Comparison of ENCODE assay signal across 14 mouse cellular contexts in genomic region chr2:33164646-33165045, GRCm38 (mm10). TPM values are rescaled to one million over a fixed set of nuclear protein-coding genes. Genes with fewer than 3 reads are reported as not detected.
DNase-seq lines count a peak whose midpoint lies in the region; ATAC-seq lines count a peak whose summit lies in the region.
"Had no signal": no experiment of that assay in that cellular context is flagged by ENCODE, and none has a peak within 500 bp of the region (broad histone marks: within the 10 kb centered on the region; RNA-seq: fewer than 3 reads in every experiment).

No protein-coding gene starts in this region.

- H3K27ac ChIP-seq in hindbrain, embryonic 13.5 days = 0 out of 2 replicates have a peak overlapping the region, but pooled peaks have one; percentile 2
- no peak overlapping the region for H3K27ac ChIP-seq in hindbrain, embryonic 16.5 days (ENCODE audit: low read depth, low read length)
- 0 out of 2 replicates have a peak overlapping the region, but pooled peaks have one; percentile 28 for H3K27ac ChIP-seq in neural tube, embryonic 15.5 days (replicated peaks)
- H3K27ac ChIP-seq: liver, embryonic 15.5 days; midbrain, embryonic 13.5 days had no signal

- H3K9me3 ChIP-seq in hindbrain, embryonic 13.5 days = no peaks in the 10 kb centered on the region
- no peaks in the 10 kb centered on the region for H3K9me3 ChIP-seq in hindbrain, embryonic 16.5 days (ENCODE audit: control insufficient read depth, low read length)
- H3K9me3 ChIP-seq in neural tube, embryonic 15.5 days (replicated peaks) = no peaks in the 10 kb centered on the region
- H3K9me3 ChIP-seq: liver, embryonic 15.5 days; midbrain, embryonic 13.5 days had no signal

- peaks cover 16% of the 10 kb centered on the region for H3K4me1 ChIP-seq in hindbrain, embryonic 13.5 days (replicated peaks)
- H3K4me1 ChIP-seq in hindbrain, embryonic 16.5 days (ENCODE audit: control insufficient read depth, insufficient read depth, low read depth, low read length) = peaks cover 5% of the 10 kb centered on the region; the same call in 1 of the 2 replicates
- H3K4me1 ChIP-seq in neural tube, embryonic 15.5 days = peaks cover 15% of the 10 kb centered on the region; the same call in 1 of the 2 replicates
- H3K4me1 ChIP-seq: liver, embryonic 15.5 days; midbrain, embryonic 13.5 days had no signal

- H3K9ac ChIP-seq in hindbrain, embryonic 13.5 days = no peak overlapping the region
- no peak overlapping the region for H3K9ac ChIP-seq in hindbrain, embryonic 16.5 days (ENCODE audit: low read depth, low read length)
- no peak overlapping the region for H3K9ac ChIP-seq in neural tube, embryonic 15.5 days (replicated peaks)
- H3K9ac ChIP-seq: liver, embryonic 15.5 days; midbrain, embryonic 13.5 days had no signal

- no peak overlapping the region for H3K4me2 ChIP-seq in hindbrain, embryonic 13.5 days
- no peak overlapping the region for H3K4me2 ChIP-seq in hindbrain, embryonic 16.5 days (ENCODE audit: low read length)
- H3K4me2 ChIP-seq in neural tube, embryonic 15.5 days = no peak overlapping the region
- H3K4me2 ChIP-seq: liver, embryonic 15.5 days; midbrain, embryonic 13.5 days had no signal

- WGBS in hindbrain, embryonic 13.5 days = 74% methylated on average over 3 of the region's 3 CpGs
- WGBS in hindbrain, embryonic 16.5 days = 49% methylated on average over 3 of the region's 3 CpGs
- whole genome bisulfite sequencing in neural tube, embryonic 15.5 days = 59% methylated on average over 3 of the region's 3 CpGs

- peak; percentile 26 for DNase-seq in adrenal gland, postnatal 10 days
- no peak for DNase-seq in adrenal gland, adult (ENCODE audit: inconsistent age in 2 of 2, low spot score in 1 of 2)
- DNase-seq in lung, postnatal 4 days = peak; percentile 28 to 43
- DNase-seq in lung, postnatal 36 days = no peak
- DNase-seq in urinary bladder, postnatal 4 days (ENCODE audit: low spot score in 2 of 2) = no peak
- DNase-seq: layer of hippocampus, postnatal 36 days; right cerebral cortex, postnatal 4 days had no signal

- no peaks in the 10 kb centered on the region for H3K27me3 ChIP-seq in hindbrain, embryonic 13.5 days
- H3K27me3 ChIP-seq in hindbrain, embryonic 16.5 days (replicated peaks; ENCODE audit: control insufficient read depth, insufficient read depth, low read length) = no peaks in the 10 kb centered on the region
- no peaks in the 10 kb centered on the region for H3K27me3 ChIP-seq in neural tube, embryonic 15.5 days (replicated peaks)
- H3K27me3 ChIP-seq: liver, embryonic 15.5 days; midbrain, embryonic 13.5 days had no signal

- ATAC-seq in hindbrain, embryonic 13.5 days (ENCODE audit: low FRiP score) = no peak
- ATAC-seq in hindbrain, embryonic 16.5 days = no peak
- no peak for ATAC-seq in neural tube, embryonic 15.5 days (ENCODE audit: low FRiP score)
- ATAC-seq: activated CD4-positive, CD25-positive, alpha-beta regulatory T cell, adult 4 months; midbrain, embryonic 13.5 days had no signal

- H3K4me3 ChIP-seq in hindbrain, embryonic 13.5 days = no peak overlapping the region
- no peak overlapping the region for H3K4me3 ChIP-seq in hindbrain, embryonic 16.5 days (ENCODE audit: low read length)
- H3K4me3 ChIP-seq in neural tube, embryonic 15.5 days (replicated peaks) = no peak overlapping the region
- H3K4me3 ChIP-seq: erythroblast, embryonic 14.5 days; liver, embryonic 15.5 days; midbrain, embryonic 13.5 days had no signal

- H3K36me3 ChIP-seq in hindbrain, embryonic 13.5 days = peaks cover 63% of the 10 kb centered on the region
- H3K36me3 ChIP-seq in hindbrain, embryonic 16.5 days (ENCODE audit: control insufficient read depth, insufficient read depth, low read length) = 0 out of 2 replicates have a peak, but pooled peaks cover 3% of the 10 kb centered on the region
- peaks cover 28% of the 10 kb centered on the region for H3K36me3 ChIP-seq in neural tube, embryonic 15.5 days
- H3K36me3 ChIP-seq: liver, embryonic 15.5 days had no signal

RNA-seq across cellular contexts. Expression of gene Garnl3, which starts 33.2 kb away (rescaled TPM):
- total RNA-seq in adrenal gland, postnatal 10 days (2021) = 10 to 100 TPM; 16.4 to 29.5 TPM
- 36.6 and 39.4 TPM in 2 replicates for polyA plus RNA-seq in hindbrain, embryonic 13.5 days (2015; fragmentation: Nextera tagmentation; extraction: Ambion mirVana)
- polyA plus RNA-seq in hindbrain, embryonic 16.5 days (2015; fragmentation: Nextera tagmentation; extraction: Ambion mirVana) = 65.9 and 68.7 TPM in 2 replicates
- 49.6 and 62.3 TPM in 2 replicates for polyA plus RNA-seq in neural tube, embryonic 15.5 days (2015; fragmentation: Nextera tagmentation; extraction: Ambion mirVana)
- polyA plus RNA-seq: erythroblast, embryonic 14.5 days had no signal

RNA-seq across cellular contexts. Expression of gene Angptl2, which starts 51.2 kb away (rescaled TPM):
- total RNA-seq in adrenal gland, postnatal 10 days (2021) = 10 to 100 TPM; 51.9 to 66.1 TPM
- 16.9 and 17.9 TPM in 2 replicates for polyA plus RNA-seq in hindbrain, embryonic 13.5 days (2015; fragmentation: Nextera tagmentation; extraction: Ambion mirVana)
- polyA plus RNA-seq in hindbrain, embryonic 16.5 days (2015; fragmentation: Nextera tagmentation; extraction: Ambion mirVana) = 13.4 and 20.5 TPM in 2 replicates
- polyA plus RNA-seq in neural tube, embryonic 15.5 days (2015; fragmentation: Nextera tagmentation; extraction: Ambion mirVana) = 12.0 and 18.0 TPM in 2 replicates
- polyA plus RNA-seq: erythroblast, embryonic 14.5 days had no signal

Comparison
In these comparisons a context has a peak if more than half of its experiments do, and no peak if none do; other contexts are left out.
1. DNase-seq: peak in adrenal gland, postnatal 10 days (single experiment) and lung, postnatal 4 days (2 of 2); none in adrenal gland, adult (0 of 2), lung, postnatal 36 days (single experiment) and urinary bladder, postnatal 4 days (0 of 2).